Mouse (Mus musculus) stomach, postnatal 0 days (tissue): ENCODE measurements around the gene Arid1b.
A peak's percentile ranks its signal among the peaks of the same experiment; 100 is the strongest.

Experiments
- CTCF ChIP-seq: IDR thresholded peaks from 2 replicates; pipeline ENCODE4 v1.5.1; 2016; ENCODE audit warnings: antibody characterized with exemption, low read depth, mild to moderate bottlenecking, moderate library complexity
- EP300 ChIP-seq: optimal IDR thresholded peaks from 2 replicates; pipeline ENCODE3; 2016; ENCODE audit warnings: antibody characterized with exemption

- peak; percentile 60 for TF ChIP-seq CTCF
- TF ChIP-seq EP300, result no peak
Observed at GRCm38 (mm10) chr17:5064777-5065176, 70.6 kb downstream of the Arid1b start.
